Mouse (Mus musculus) gonadal fat pad, adult 2 months (tissue): ENCODE measurements around the gene 1700017N19Rik. TPM values are rescaled to one million over a fixed set of nuclear protein-coding genes. Genes with fewer than 3 reads are reported as not detected.
"Not testable (repeated sequence)": the region's sequence is repeated elsewhere in the genome, so short reads cannot be mapped to it uniquely, and the experiment has no call there.

Experiments used
- DNase-seq: peaks from one replicate; pipeline ENCODE4 v3.0.0-alpha.2; 2012; ENCODE audit warnings: low read depth
- polyA plus RNA-seq: library from polyadenylated mRNA; depleted of rRNA; stranded (reverse); fragments of >200 nt; gene quantifications from 2 replicates; pipeline ENCODE4 v1.2.3, GENCODE M21; 2012; rRNA removed

The 1700017N19Rik gene
- 0.14 and 0.28 TPM in 2 replicates for polyA plus RNA-seq

- no peak for DNase-seq
Measured at GRCm38 (mm10) chr10:100590323-100590722, at the start of gene 1700017N19Rik, which contains the start of gene 4930430F08Rik. Gene 1700017N19Rik (plus strand): TSS chr10:100590484. Gene 4930430F08Rik (minus strand): TSS chr10:100590423.

DNA sequence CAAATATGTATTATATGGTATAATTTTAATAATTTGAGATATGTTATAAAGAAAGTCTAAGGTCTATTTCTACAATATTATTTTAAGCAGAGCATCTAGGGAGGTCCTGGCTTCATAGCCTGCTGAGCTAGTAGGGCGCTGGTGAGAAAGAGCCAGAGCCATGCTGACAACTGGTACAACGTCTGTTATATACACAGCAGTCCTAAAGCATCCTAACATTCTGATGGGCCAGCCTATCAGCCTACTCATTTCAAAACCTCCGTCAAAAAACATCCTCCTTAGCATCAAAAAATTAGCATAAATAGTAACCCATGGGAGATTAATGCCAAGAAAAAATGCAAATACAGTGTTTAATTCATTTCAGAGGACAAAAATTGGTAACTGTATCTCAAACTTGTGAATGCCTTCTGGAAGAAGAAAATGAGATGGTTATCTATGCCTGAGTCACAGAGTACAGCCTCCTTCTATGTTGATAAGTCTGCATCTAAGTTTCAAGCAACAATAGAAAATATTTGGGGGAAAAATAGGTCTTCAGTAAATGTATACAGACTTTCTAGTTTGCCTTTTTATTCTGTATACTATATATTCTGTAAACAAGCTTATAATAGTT lies 33.6 kb upstream of the 1700017N19Rik start:
- DNase-seq = no peak

- not testable (repeated sequence) for DNase-seq
Measured at GRCm38 (mm10) chr10:100560194-100560883, 29.9 kb upstream of the 1700017N19Rik start.

- no peak for DNase-seq
Measured at GRCm38 (mm10) chr10:100564112-100564511, 26.2 kb upstream of the 1700017N19Rik start.

- DNase-seq = no peak
Measured at GRCm38 (mm10) chr10:100571707-100572106, 18.6 kb upstream of the 1700017N19Rik start.

DNA sequence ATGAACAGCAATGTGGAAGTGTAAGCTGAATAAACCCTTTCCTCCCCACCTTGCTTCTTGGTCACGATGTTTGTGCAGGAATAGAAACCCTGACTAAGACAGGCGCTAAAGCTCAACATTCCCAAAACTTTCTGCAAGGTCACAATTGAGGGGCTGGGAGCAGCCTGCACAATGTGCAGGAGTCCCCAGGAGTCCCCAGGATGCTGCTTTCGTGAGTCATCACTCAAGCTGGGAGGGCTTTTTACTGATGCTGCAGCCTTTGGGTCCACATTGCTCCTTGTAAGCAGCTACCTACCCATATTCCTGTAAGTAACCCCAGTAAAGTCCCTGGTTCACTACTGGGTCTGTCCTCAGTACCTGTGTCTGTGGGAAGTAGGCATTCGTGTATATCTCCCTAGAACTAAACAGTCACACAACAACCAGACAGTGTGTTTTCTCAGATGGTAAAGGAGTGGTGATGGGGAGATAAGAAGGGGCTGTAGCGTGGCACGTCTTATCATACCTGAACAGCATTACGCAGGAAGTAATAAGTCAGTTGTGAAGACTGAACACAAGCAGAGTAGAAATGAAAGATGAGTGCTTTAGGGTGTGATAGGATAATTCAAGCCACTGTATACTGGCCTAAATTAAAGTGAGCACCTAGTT lies 15.7 kb upstream of the 1700017N19Rik start:
- no peak for DNase-seq

GRCm38 (mm10) chr10:100575294-100575693 lies 15.0 kb upstream of the 1700017N19Rik start:
- DNase-seq = no peak

DNA sequence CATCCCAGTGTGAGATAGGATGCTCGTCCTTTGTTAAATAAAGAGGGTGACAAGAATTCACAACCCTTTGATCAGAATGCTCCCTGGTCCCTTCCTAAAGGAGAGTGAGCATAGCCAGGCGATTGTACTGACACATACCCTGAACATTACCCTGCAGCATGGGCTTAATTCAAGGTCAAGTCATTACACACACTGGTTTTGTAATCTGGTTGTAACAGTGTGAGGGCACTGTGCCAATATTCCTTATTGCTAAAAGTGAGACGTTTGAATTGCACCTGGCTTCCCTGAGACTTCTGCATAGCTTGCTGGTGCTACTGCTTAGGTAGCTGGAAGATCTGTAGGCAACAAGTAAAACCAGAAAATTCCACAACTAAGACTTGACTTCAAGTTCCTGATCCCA lies 6.1 kb upstream of the 1700017N19Rik start:
- peak; percentile 52 for DNase-seq

DNA sequence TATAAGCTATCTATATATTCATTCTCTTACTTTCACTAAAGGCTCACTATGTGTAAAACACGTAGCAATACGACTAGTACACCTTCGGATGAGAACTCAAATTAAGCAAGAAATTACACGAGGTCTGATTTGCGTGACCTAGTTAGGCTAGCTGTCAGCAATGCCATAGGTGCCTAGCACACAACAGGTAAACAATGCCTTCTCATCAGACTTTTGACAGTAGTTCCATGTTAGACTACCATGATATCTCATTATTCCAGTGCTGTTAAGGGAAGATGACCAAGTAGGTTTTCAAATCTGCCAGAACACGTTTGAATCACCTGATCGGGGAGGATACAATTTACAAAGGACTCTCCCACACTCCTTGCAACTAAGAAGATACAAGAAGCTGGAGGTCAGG lies 1.8 kb upstream of the 1700017N19Rik start:
- DNase-seq = no peak

- no peak for DNase-seq
Measured at GRCm38 (mm10) chr10:100588932-100589388, 1.3 kb upstream of the 1700017N19Rik start.

DNA sequence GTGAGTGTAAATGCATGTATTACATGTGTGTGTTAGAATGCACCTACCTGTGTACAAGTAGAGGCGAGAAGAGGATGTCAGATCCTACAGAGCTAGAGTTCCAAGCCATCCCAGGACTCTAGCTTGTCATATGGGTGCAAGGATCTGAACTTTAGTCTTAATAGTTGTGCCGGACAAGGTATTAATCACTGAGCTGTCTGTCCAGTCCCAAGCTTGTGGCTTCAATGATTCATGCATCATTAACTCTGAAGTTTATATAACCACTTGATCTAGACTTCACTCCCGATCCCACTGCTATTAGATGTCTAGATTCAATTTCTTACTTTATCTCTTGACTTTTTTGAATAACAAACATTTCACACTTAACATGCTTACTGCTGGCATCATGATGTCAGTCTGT lies 8.1 kb downstream of the 1700017N19Rik start:
- DNase-seq = no peak

DNA sequence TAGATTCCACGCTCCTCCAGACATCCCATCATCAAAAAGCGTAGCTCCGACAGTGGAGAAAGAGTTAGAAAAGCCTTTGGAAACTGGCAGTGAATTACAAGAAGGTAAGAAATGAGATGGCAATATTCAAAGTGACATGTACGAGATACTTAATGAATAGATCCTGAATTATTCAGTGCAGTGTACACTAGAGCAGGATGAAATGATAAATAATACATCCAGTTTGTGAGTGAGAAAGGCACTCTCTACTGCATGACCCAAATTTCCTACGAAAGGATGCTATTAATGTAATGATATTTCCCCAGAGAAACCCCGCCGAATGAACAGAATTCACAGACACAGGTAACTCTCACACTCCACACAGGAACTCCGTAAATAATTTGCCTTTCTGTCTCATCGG lies 13.2 kb downstream of the 1700017N19Rik start:
- DNase-seq = no peak

DNA sequence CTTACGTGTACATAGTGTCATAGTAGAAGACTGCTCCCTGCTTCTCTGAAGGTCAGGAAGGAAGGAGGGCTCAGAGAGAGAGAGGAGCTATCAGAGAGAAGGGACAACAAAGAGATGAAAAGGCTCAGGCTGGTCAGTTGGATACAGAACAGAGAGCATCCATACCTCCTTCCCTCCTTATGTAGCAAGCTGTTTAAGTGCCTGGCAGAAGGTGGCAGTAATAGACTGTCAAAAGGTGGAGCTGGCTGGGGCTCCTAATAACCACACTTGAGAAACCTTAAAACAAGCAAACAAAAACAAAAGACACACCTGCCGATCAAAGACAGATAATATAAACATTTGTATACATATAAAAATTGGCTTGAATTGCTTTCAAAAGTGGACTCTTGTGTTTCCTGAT lies 14.0 kb downstream of the 1700017N19Rik start:
- no peak for DNase-seq

DNA sequence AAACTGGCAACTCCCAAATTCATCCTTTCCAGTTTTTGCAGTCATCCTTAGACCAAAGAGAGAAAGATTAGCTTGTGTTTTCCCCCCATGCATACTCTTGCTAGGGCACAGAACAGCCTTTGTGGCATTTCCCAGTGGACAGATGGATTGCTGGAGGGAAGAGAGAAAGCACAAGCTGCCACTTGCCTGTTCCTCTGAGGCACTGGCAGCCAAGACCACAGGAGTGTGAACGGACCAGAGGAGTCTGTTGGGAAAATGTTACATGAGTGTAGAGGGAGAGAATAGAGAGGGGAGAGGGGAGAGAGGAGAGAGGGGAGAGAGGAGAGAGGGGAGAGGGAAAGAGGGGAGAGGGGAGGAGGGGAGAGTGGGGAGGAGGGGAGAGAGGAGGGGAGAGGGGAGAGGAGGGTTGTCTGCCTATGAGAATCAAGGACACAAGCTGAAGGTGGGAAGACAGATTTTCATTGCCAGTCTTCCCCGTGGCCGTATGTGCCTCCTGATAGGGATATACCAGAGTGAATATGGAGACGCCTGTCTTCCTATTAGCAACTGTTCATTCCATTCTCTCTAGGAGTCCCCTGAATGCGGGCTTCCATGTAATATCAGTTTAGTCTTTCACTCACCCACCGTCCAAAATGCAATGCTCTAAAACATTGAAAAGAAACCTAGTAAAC lies 27.1 kb downstream of the 1700017N19Rik start:
- DNase-seq = no peak

GRCm38 (mm10) chr10:100619474-100619873 lies 29.2 kb downstream of the 1700017N19Rik start:
- DNase-seq = no peak

- DNase-seq = no peak
Measured at GRCm38 (mm10) chr10:100620040-100620439, 29.8 kb downstream of the 1700017N19Rik start.

DNA sequence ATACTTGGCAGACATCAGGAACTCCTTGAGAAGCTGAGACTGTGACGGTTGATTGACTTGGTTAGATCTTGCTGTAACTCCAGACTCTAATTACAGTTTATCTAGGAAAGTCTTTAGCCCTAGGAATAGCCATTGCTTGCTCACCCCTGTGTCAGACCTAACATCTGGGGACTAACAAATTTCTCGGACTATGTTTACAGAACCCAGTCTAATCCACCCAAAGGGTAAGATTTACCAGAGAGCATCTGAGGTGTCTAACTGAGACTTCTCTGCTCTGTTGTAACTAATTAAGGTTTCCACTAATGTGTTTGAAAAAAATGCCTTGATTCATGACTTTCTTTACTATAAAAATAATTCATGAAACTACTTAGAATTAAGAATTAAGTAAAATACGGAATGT lies 32.2 kb downstream of the 1700017N19Rik start:
- DNase-seq = no peak

DNA sequence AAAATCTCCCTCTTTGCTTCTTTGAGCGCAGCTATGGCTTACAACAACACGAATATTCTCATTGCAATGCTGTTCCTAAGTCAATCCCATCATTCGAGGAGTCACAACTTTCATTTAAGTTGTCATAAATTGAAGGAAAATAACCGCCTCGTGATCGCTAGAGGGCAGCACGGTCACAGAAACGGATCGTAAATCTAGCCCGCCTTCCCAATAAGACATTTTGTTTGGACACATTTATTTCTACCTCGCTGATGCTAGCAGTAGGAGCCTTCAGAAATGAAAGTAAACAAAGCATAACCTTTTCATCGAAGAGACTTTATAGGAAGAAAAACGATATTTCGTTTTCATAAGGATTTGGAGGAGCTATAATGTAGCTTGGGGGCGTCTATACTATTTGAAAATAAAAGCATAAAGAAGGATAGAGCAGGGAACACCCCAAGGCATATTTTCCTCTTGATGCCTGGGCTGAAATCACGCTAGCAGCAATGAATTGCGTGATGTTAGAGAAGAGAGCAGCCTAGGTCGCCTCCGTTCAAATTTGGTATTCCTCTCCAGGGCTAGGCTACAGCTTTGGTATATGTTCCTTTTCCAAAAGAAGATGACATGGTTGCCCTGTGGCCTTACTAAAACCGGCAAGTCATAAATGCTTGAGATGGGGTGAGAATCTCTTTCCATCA lies 39.6 kb downstream of the 1700017N19Rik start:
- no peak for DNase-seq

GRCm38 (mm10) chr10:100642887-100643286 lies 52.6 kb downstream of the 1700017N19Rik start:
- DNase-seq = no peak

GRCm38 (mm10) chr10:100645331-100645935 lies 55.1 kb downstream of the 1700017N19Rik start:
- DNase-seq = no peak

DNA sequence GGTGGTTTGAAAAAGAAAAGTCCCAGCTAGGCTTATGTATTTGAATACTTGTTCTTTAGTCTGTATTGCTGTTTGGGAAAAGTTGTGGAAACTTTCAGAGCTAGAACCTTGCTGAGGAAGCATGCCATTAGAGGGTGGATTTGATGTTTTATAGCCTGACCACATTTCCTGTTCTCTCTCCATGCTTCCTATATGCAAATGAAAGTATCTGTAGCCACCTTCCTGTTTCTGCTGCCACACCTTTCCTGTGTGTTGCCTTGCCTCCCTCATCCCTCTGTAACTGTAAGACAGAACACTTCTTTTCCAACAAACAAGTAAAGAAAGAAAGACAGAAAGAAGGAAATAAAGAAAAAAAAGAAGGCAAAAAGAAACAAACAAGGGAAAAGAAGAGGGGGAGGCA lies 63.9 kb downstream of the 1700017N19Rik start:
- no peak for DNase-seq
